Mouse (Mus musculus): ENCODE data around the gene Tcaf3.

Gene Tcaf3

DNA sequence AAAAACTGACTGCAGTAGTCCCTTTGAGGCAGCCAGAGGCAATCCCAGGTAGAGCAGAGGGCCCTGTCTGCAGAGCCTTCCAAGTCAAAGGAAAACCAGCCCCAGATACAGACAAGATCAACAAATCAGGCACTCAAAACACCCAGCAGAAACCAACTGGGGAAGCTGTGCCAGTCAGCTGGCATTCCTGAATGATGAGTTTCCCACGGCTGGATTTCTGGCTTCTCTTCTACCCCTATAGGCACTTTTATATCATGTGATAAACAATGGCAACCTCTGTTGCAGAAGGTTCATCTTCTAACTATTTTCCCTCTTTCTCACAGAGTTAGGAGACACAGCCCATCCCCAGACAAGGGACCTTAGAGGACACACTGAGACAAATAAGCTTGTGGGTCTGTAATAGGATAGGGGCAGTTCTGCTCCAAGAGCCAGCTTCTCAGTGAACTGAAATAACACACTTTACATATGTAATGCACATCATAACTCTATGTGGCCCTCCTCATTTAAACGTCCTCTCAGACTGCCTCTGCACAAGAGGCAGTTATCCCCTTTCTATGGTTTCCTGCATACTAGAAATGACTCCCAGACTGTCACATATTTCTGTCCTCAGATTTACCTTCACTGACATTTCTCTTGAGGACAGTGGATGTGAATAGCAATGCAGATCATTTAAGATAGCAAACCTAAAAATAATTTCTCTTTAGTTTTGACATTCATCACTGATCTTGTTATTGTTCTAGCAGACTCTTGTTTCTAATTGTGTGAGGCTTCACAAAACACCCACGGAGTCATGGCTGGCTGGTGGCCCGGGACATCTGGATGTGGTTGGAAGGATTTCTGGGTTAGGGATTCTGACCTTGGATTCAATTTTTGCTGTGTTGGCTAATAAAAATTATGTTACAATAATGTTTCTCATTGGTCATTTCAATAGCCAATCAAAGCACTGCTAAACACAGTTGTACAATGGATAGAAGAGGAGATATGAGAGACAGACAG, 55.2 kb downstream of the Tcaf3 start:
- DNase-seq (ENCODE audit: low read depth, low spot score) = no peak

DNA sequence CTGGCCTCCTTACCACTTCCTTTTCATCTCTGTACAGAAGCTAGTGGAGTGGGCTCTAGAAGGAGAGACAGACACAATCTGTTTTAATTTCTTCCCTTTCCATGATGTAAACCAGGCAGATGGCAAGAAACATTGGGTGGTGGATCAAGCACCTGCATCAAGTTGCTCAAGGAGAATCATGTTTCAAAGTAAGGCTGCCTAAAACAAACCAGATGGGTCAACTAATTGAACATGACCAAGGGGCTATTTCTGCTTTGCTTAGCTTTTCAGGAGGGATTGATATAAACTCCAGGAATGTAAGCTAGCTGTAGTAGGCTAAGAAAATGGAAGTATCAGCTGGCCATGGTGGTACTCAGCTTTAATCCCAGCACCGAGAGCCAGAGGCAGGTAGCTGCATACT, 56.8 kb downstream of the Tcaf3 start:
- DNase-seq (ENCODE audit: low read depth, low spot score) = no peak

DNA sequence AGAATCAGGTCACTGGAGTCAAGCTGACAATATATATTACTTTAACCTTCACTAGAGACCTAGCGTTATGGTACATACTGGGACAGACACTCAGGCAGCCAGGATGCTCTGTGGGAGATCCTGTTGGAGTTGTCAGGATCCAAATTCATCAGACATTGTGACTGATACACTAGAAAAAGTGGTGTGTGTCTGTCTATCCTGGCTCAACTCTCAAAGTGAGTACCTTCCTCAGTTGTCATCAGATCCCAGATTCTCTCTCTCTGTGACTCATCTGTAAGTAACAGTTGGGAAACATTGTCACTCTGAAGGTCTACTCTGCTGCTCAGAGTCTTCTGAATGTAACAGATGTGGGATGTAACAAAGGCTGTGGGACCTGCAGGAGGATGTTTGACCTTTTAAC, 57.8 kb downstream of the Tcaf3 start:
- DNase-seq (ENCODE audit: low read depth, low spot score) = no peak
